ENCODE assay signal across 7 mouse cellular contexts in the genomic region with DNA sequence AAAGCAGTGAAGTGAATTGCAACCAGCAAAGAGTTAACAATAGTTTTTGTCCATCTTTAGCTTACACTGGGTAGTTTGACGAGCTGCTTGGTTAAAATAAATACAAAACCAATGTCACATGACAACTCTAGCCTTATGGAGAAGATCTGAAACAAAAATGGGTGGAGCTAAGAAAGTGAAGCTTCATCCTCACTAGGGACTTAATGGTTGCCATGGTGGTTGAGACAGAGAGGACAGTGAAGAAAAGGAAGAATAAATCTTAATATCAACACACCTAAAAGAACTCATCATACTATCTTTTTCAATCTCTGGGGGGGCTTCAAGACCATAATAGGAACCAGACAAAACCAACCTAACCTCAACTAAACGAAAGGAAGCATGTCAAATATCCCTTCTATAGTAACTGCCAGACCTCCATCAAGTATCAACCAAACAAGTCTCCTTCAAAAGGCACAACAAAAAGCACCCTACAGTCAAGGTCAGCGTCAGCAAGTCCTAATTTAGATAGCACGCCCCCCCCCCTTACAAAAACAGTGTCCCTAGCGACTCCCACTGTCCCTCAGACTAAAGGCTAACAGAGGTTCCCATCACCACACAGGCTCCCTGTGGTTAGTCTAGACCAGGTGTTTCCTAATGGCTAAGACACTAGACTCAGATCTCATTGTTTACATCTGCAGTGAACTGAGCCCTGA. TPM values are rescaled to one million over a fixed set of nuclear protein-coding genes. Genes with fewer than 3 reads are reported as not detected.
DNase-seq lines count a peak whose midpoint lies in the region; ATAC-seq and TF ChIP-seq lines count a peak whose summit lies in the region.

No protein-coding gene starts in this region.

- H3K4me1 ChIP-seq in lung, embryonic 16.5 days (replicated peaks; ENCODE audit: control insufficient read depth, insufficient read depth, low read length), result peaks cover 12% of the 10 kb centered on the region
- H3K4me1 ChIP-seq in intestine, embryonic 14.5 days (replicated peaks; ENCODE audit: control insufficient read depth, insufficient read depth, low read length), result peaks cover 9% of the 10 kb centered on the region
- peaks cover 8% of the 10 kb centered on the region for H3K4me1 ChIP-seq in olfactory bulb, adult 2 months (ENCODE audit: control insufficient read depth, insufficient read depth, low read length)

- H3K4me2 ChIP-seq in lung, embryonic 16.5 days (ENCODE audit: low read depth, low read length), result peak overlapping the region; percentile 95
- peak overlapping the region; percentile 97 for H3K4me2 ChIP-seq in intestine, embryonic 14.5 days (ENCODE audit: low read length)

- H3K27me3 ChIP-seq in lung, embryonic 16.5 days (ENCODE audit: control insufficient read depth, insufficient read depth, low read depth, low read length), result no peaks in the 10 kb centered on the region
- H3K27me3 ChIP-seq in intestine, embryonic 14.5 days (replicated peaks; ENCODE audit: control insufficient read depth, insufficient read depth, low read length), result no peaks in the 10 kb centered on the region

- peaks cover 55% of the 10 kb centered on the region for H3K36me3 ChIP-seq in lung, embryonic 16.5 days (ENCODE audit: control insufficient read depth, insufficient read depth, low read length)
- H3K36me3 ChIP-seq in intestine, embryonic 14.5 days (ENCODE audit: control insufficient read depth, insufficient read depth, low read length), result peaks cover 64% of the 10 kb centered on the region

- H3K4me3 ChIP-seq in lung, embryonic 16.5 days (ENCODE audit: low read length), result peak overlapping the region; percentile 81
- H3K4me3 ChIP-seq in intestine, embryonic 14.5 days (ENCODE audit: low read depth, low read length), result peak overlapping the region; percentile 95
- H3K4me3 ChIP-seq in olfactory bulb, adult 2 months (ENCODE audit: insufficient read depth, low read depth, low read length), result peak overlapping the region; percentile 65

- no peak for TF ChIP-seq POLR2A in olfactory bulb, adult 2 months (IDR thresholded peaks at IDR 0.05; ENCODE audit: insufficient read depth, low read depth, low read length)

- H3K27ac ChIP-seq in lung, embryonic 16.5 days (ENCODE audit: low read length), result no peak overlapping the region
- H3K27ac ChIP-seq in intestine, embryonic 14.5 days (ENCODE audit: low read depth), result no peak overlapping the region
- peak overlapping the region; percentile 31; the same call in 1 of the 2 replicates for H3K27ac ChIP-seq in olfactory bulb, adult 2 months (ENCODE audit: insufficient read depth, low read depth, low read length)

- peak overlapping the region; percentile 90 for H3K9ac ChIP-seq in lung, embryonic 16.5 days (ENCODE audit: low read length)
- H3K9ac ChIP-seq in intestine, embryonic 14.5 days (ENCODE audit: low read length), result peak overlapping the region; percentile 89

- no peaks in the 10 kb centered on the region for H3K9me3 ChIP-seq in lung, embryonic 16.5 days (ENCODE audit: control insufficient read depth, low read length)
- no peaks in the 10 kb centered on the region for H3K9me3 ChIP-seq in intestine, embryonic 14.5 days (ENCODE audit: control insufficient read depth, low read length)

- no peak for ATAC-seq in lung, embryonic 16.5 days (ENCODE audit: low read depth)
- no peak for ATAC-seq in intestine, embryonic 14.5 days (replicated peaks; ENCODE audit: low FRiP score, low TSS enrichment, low read depth)

- intact Hi-C loops in left cerebral cortex, postnatal 36 days (cut with DNase I), result loop anchor here (2.0 kb wide), 1 partner anchor 17 kb away; no protein-coding TSS in a partner anchor

- TF ChIP-seq CTCF in olfactory bulb, adult 2 months (IDR thresholded peaks at IDR 0.05; ENCODE audit: insufficient read depth, low read depth, low read length), result no peak

- WGBS in lung, embryonic 16.5 days, result 0% methylated on average over 5 of the region's 5 CpGs
- 1% methylated on average over 5 of the region's 5 CpGs for WGBS in intestine, embryonic 14.5 days
- WGBS in olfactory bulb, adult 2 months, result 0% methylated on average over 5 of the region's 5 CpGs

- DNase-seq in lung, postnatal 14 days, result no peak
- peak; percentile 44 for DNase-seq in c-Kit-negative CD71-positive TER-119-positive erythroid progenitor cells, embryonic 14.5 days (ENCODE audit: low read depth, low spot score)
- DNase-seq in intestine, embryonic 14.5 days (ENCODE audit: low spot score), result no peak
- DNase-seq in left cerebral cortex, postnatal 36 days (ENCODE audit: low spot score in 2 of 2), result no peak
- no peak for DNase-seq in right cerebral cortex, postnatal 25 days

RNA-seq across cellular contexts. Expression of a gene that starts 1.8 kb away (rescaled TPM):
- 11.8 and 12.7 TPM in 2 replicates for polyA plus RNA-seq in lung, embryonic 16.5 days (2015; fragmentation: Nextera tagmentation; extraction: Ambion mirVana)
- polyA plus RNA-seq in intestine, embryonic 14.5 days (2014; fragmentation: Nextera tagmentation; extraction: Ambion mirVana), result 11.0 and 13.5 TPM in 2 replicates
- not detected in 2 replicates for polyA plus RNA-seq in olfactory bulb, adult 2 months (2012; ENCODE audit: insufficient read depth, insufficient read length, low replicate concordance, missing spikeins)
- total RNA-seq in left cerebral cortex, postnatal 36 days (2021), result 10 to 100 TPM; 26.1 to 28.5 TPM

RNA-seq across cellular contexts. Expression of a gene that starts 4.9 kb away (rescaled TPM):
- polyA plus RNA-seq in lung, embryonic 16.5 days (2015; fragmentation: Nextera tagmentation; extraction: Ambion mirVana), result 97.8 and 100 TPM in 2 replicates
- polyA plus RNA-seq in intestine, embryonic 14.5 days (2014; fragmentation: Nextera tagmentation; extraction: Ambion mirVana), result 124 and 144 TPM in 2 replicates
- polyA plus RNA-seq in olfactory bulb, adult 2 months (2012; ENCODE audit: insufficient read depth, insufficient read length, low replicate concordance, missing spikeins), result 233 TPM in 1 of 2 replicates, not detected in the other
- 100 to 1,000 TPM; 183 to 189 TPM for total RNA-seq in left cerebral cortex, postnatal 36 days (2021)

RNA-seq across cellular contexts. Expression of a gene that starts 25.4 kb away (rescaled TPM):
- polyA plus RNA-seq in lung, embryonic 16.5 days (2015; fragmentation: Nextera tagmentation; extraction: Ambion mirVana), result 0.23 and 1.0 TPM in 2 replicates
- polyA plus RNA-seq in intestine, embryonic 14.5 days (2014; fragmentation: Nextera tagmentation; extraction: Ambion mirVana), result 0.75 and 1.1 TPM in 2 replicates
- not detected in 2 replicates for polyA plus RNA-seq in olfactory bulb, adult 2 months (2012; ENCODE audit: insufficient read depth, insufficient read length, low replicate concordance, missing spikeins)
- total RNA-seq in left cerebral cortex, postnatal 36 days (2021), result under 1 TPM in 1 of 2 experiments, not detected in 1; 0.79 TPM

RNA-seq across cellular contexts. Expression of a gene that starts 25.5 kb away (rescaled TPM):
- 1.6 and 2.1 TPM in 2 replicates for polyA plus RNA-seq in lung, embryonic 16.5 days (2015; fragmentation: Nextera tagmentation; extraction: Ambion mirVana)
- polyA plus RNA-seq in intestine, embryonic 14.5 days (2014; fragmentation: Nextera tagmentation; extraction: Ambion mirVana), result 0.15 and 0.42 TPM in 2 replicates
- not detected in 2 replicates for polyA plus RNA-seq in olfactory bulb, adult 2 months (2012; ENCODE audit: insufficient read depth, insufficient read length, low replicate concordance, missing spikeins)
- under 1 TPM; 0.59 to 0.93 TPM for total RNA-seq in left cerebral cortex, postnatal 36 days (2021)

RNA-seq across cellular contexts. Expression of a gene that starts 35.3 kb away (rescaled TPM):
- polyA plus RNA-seq in lung, embryonic 16.5 days (2015; fragmentation: Nextera tagmentation; extraction: Ambion mirVana), result 3.7 and 6.2 TPM in 2 replicates
- 1.7 and 1.8 TPM in 2 replicates for polyA plus RNA-seq in intestine, embryonic 14.5 days (2014; fragmentation: Nextera tagmentation; extraction: Ambion mirVana)
- not detected in 2 replicates for polyA plus RNA-seq in olfactory bulb, adult 2 months (2012; ENCODE audit: insufficient read depth, insufficient read length, low replicate concordance, missing spikeins)
- total RNA-seq in left cerebral cortex, postnatal 36 days (2021), result 1 to 10 TPM in 1 of 2 experiments, under 1 TPM in 1; 0.94 to 1.1 TPM

Comparison
In these comparisons a context has a peak if more than half of its experiments do, and no peak if none do; other contexts are left out.
1. RNA of a gene that starts 1.8 kb away (polyA plus RNA-seq): 11.8 to 12.7 TPM in lung, embryonic 16.5 days and 11.0 to 13.5 TPM in intestine, embryonic 14.5 days; not detected in olfactory bulb, adult 2 months; every median in the first group is over 10 times any median in the second.
2. Peak in every context shown above with its lines, with median percentiles within 50 percentile points of each other: H3K4me3 ChIP-seq.